Mouse (Mus musculus) heart, adult 9 months (tissue): Measurements from ENCODE around the gene Arl8a.
"Not testable (repeated sequence)": the region's sequence is repeated elsewhere in the genome, so short reads cannot be mapped to it uniquely, and the experiment has no call there.

Experiments
- DNase-seq, 2 experiments: peaks; one replicate each; pipeline ENCODE4 v3.0.0; 2022; ENCODE audit warnings: low spot score in 2 of 2

The Arl8a gene

GRCm38 (mm10) chr1:135146077-135146945, at the start of gene Arl8a:
Arl8a (plus strand) TSS chr1:135146824.
- DNase-seq = peak; percentile 84 to 85

- DNase-seq = no peak
Observed at GRCm38 (mm10) chr1:135097441-135097840, 49.2 kb upstream of the Arl8a start.

GRCm38 (mm10) chr1:135098441-135098840, 48.2 kb upstream of the Arl8a start:
- peak; percentile 70 for DNase-seq

DNA sequence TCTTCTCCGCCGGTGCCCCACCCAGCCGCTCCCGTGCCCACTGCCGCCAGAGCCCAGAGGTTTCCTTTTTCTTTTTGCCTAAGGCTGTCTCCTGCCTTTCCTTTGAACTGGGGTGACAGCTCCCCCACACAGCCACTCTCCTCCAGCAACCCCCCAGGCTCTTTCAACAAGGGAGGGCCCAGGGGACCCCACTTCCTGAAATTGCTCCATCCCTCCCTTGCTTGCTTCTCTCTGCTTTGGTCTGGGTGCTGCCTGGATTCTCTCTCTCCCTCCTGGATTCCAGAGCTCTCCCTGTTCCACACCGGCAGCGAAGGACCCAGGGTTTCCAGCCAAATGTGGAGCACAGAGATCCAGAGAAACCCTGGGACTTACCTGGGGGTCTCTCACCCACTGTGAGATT, 46.2 kb upstream of the Arl8a start:
- no peak for DNase-seq

GRCm38 (mm10) chr1:135105124-135105523, 41.5 kb upstream of the Arl8a start, which contains the start of gene Lgr6:
Lgr6 (minus strand) TSS chr1:135105276.
- no peak for DNase-seq

DNA sequence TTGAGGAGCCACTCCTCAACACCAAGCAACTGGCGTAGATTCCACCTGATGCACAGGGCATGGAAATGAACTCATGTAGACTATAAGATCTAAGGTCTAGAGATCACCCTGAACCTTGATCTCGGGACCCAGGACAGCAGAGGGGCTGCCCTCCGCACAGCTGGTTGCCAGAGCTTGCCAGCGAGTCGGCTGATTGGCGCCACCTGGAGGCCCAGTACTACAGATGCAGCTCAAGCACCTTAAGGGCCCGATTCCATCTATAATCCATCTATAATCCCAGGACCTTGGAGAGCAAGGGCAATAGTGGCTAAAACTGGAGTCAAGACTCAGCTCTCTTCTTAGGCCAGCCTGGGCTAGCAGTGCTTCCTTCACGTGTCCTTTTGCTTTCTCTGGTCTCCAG, 40.7 kb upstream of the Arl8a start:
- DNase-seq = peak in 1 of 2 experiments; percentile 48

DNA sequence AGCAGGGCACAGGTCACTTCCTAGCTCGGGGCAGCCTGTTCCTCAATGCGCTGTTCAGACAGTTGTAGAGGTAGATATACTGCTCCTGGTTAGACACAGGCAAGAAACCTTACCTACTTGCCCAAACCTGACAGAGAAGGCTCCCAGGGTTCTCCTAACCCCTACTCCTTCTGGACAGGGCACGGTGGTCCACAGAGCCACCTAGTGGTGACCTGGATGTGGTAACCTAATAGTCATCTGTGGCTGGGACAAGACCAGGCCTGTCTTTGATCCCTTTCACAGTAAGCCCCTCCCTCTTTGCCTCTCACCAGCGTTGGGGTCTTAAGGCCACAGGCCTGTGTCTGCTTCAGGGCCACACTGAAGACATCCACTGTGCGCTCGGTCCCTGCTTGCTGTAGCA, 38.0 kb upstream of the Arl8a start:
- no peak for DNase-seq

GRCm38 (mm10) chr1:135110075-135110474, 36.5 kb upstream of the Arl8a start:
- DNase-seq = peak in 1 of 2 experiments; percentile 55

- not testable (repeated sequence) for DNase-seq
Observed at GRCm38 (mm10) chr1:135111271-135111670, 35.4 kb upstream of the Arl8a start.

GRCm38 (mm10) chr1:135112661-135113060, 34.0 kb upstream of the Arl8a start:
- DNase-seq = no peak

- no peak for DNase-seq
Observed at GRCm38 (mm10) chr1:135124573-135125363, 21.9 kb upstream of the Arl8a start.

GRCm38 (mm10) chr1:135125990-135126389, 20.6 kb upstream of the Arl8a start:
- no peak for DNase-seq

DNA sequence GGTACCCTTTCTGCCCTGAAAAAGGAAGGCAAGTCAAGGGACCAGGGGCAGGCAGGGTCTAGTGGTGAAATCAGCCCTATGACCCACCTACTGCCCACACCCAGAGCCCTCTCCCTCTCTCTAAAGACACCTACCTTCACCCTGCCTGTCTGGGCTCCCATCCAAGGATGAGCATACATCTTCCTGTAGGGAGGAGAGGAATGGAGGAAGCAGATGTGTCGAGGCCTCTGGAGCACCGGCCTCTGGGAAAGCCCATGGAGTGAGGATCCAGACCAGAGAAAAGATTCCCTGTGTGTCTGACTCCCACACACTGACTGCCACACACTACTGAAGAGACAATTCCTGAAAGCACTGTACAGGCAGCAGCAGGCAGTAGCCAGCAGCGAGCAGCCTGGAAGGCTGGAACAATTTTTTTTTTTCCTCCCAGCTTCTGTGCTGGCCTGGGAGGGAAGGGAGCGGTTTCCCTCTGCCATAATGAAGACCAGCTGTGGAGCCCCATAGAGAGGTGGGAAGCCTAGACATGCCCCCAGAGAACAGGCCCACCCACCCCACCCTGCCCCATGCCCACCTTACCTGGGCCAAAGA, 20.1 kb upstream of the Arl8a start:
- DNase-seq = no peak

DNA sequence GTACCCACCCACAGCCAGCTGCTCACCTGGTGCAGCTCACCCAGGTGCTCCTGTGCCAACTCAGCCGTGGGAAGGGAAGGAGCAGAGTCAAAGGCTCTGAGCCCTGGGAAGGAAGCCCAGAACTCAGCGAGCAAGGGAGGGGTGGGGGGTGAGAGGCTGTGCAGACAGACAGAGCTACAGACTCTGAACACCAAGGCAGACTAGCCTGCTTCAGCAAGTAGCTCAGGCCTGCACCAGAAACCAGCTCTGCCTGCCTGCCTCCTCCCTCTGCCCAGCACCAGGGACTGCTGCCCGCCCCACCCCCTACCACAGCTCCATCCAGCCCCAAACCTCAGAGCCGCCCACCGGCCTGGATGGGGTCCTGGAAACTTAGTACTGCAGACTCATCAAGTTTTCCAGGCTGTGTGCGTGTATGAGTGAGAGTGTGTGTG, 18.6 kb upstream of the Arl8a start:
- DNase-seq = no peak

DNA sequence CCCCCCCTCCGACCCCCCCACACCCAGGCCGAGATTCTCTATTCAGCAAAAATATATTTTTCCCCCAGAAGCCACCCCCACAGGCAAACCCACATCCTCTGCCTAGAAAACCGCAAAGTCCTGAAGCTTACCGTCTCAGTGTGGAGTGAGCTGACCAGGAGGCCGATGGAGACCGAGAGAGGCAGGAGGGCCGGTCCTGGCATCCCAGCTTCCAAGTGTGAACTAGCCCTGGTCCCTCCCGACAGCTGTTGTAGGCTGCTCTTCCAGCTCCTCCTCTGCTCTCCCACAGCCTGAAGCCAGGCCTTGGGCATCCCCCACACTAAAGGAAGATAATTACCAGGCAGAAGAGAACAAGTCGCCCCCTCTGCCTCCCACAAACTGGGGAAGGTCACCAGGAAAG, 17.6 kb upstream of the Arl8a start:
- DNase-seq = no peak

DNA sequence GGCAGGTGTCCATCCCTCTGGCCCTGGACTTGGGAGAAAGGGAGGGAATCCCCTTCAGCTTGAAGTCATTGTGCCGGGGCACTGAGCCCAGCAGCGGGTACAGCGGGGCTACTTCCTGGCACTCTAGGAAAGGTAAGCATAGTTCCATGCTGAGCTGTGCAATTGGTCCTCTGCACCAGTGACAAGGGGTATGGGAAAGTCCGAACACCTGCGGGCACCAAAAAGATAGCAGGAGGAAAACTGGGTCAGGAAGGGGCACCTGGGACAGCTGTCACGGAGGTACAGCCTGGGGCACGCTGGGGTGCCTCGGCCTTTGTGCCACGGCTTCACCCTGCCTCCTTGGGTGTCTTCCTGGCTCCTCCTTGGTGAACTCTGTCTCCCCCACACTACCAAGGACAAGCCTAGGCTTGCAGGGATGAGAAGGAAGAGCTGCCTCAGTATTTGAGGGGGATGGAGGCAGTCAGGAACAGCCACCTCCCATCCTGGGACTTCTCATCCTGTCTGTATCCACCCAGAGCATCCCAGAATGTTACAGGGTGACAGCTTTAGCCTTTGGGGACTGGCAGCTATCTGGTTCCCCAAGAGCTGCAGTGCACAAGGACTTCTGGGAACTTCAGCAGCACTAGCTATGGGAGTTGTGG, 17.0 kb upstream of the Arl8a start:
- no peak for DNase-seq

DNA sequence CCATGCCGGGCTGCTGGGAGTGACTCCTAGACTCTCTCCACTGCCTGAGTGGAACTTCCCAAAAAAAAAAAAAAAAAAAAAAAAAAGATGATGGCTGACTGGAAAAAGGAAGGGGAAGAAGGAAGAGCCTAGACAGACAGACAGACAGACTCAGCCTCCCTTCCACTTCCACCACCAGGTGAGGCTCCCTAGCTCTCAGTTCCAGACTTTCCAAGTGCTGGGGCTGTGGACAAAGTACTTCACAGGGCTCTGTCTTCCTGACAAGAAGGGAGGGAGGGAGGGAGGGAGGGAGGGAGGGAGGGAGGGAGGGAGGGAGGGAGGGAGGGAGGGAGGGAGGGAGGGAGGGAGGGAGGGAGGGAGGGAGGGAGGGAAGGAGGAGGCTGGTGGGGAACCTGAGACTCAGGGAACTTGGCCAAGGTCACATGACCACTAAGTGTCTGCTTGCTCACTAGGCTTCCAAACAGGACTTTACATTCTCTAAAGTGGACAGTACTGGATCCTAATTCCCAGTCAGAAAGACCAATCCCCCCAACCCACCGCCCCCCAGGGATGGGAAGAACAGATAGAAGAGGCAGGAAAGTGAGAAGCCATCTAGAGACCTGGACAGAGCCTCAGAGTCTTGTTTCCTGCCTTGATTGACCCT, 16.1 kb upstream of the Arl8a start:
- no peak for DNase-seq

DNA sequence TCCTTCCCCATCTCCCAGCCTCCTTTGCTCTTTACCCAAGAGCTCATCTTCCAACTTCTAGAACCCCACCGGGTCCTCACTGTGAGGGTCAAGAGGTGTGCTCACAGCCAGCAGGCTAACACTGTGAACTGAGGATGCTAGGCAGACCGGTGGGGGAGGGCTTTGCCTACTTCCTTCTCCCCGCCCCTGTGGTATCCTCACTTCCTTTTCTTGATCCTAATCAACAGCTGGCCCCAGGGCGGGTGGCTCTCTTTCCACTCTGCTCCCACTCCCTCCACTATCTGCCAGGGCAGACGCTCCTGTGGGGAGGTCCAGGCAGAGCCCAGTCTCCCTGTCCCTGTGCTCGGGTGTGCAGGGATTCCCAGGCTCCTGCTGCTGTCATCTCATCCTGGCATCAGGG, 15.6 kb upstream of the Arl8a start:
- DNase-seq = peak in 1 of 2 experiments; percentile 51

GRCm38 (mm10) chr1:135131560-135131959, 15.1 kb upstream of the Arl8a start:
- DNase-seq = no peak

DNA sequence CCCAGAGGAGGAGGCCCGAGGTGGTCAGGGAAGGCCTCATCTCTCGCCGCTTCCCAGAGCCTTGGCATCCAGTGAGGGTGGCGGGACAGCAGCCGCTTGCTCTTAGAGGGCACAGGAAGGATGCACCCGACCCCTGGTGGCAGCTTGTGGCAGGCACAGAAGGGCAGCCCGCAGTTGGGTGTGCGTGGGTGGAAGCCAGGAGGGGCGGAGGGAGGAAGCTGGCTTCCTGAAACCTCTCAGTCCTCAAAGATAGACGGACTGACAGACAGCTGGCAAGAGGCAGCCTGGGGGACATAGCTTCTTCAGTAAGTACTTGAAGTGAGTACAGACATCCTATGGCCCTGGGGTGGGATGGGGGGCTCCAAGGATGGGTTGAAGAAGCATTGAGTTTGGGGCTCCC, 14.2 kb upstream of the Arl8a start, which contains the start of gene Ptpn7:
Ptpn7 (plus strand) TSS at position 228 of the 400 bp plus-strand sequence.
- DNase-seq = peak; percentile 59 to 67

GRCm38 (mm10) chr1:135132893-135133369, 13.7 kb upstream of the Arl8a start:
- no peak for DNase-seq
